Mouse (Mus musculus) CH12.LX (cell line): Measurements from ENCODE around the gene Ogfod3. TPM values are rescaled to one million over a fixed set of nuclear protein-coding genes. Genes with fewer than 3 reads are reported as not detected.

ENCODE experiments used
- DNase-seq: peaks from one replicate; pipeline ENCODE4 v3.0.0-alpha.2; 2013; ENCODE audit errors: extremely low read depth
- H3K27ac ChIP-seq: 2 replicates; pipeline ENCODE4 v1.5.1; 2012; ENCODE audit warnings: low read depth, mild to moderate bottlenecking, control low read depth, moderate library complexity; ENCODE audit not compliant: insufficient read depth
- H3K27me3 ChIP-seq: replicated peaks from 2 replicates; pipeline ENCODE3; 2012; ENCODE audit warnings: inconsistent platforms
- H3K36me3 ChIP-seq, 2 experiments: replicated peaks in 1 of 2; 2 replicates each; pipeline versions ENCODE3 to v1.6.1; 2012; ENCODE audit warnings: inconsistent platforms in 1 of 2, low read length in 1 of 2, mild to moderate bottlenecking in 1 of 2, mixed read lengths in 1 of 2, moderate library complexity in 1 of 2; ENCODE audit not compliant: control insufficient read depth in 1 of 2, insufficient read depth in 1 of 2
- H3K4me1 ChIP-seq, 2 experiments: 2 replicates each; pipeline ENCODE4 v1.6.1; 2012; ENCODE audit warnings: inconsistent platforms in 1 of 2, moderate library complexity in 1 of 2; ENCODE audit not compliant: insufficient read depth in 2 of 2, control insufficient read depth in 1 of 2
- H3K4me2 ChIP-seq: 2 replicates; pipeline ENCODE4 v1.6.1; 2012; ENCODE audit warnings: low read depth, mild to moderate bottlenecking, control low read depth; ENCODE audit not compliant: poor library complexity, insufficient read depth, severe bottlenecking
- H3K4me3 ChIP-seq, 3 experiments: fragments of 150-350 bp in 1 of 3; sonication (generic) in 1 of 3; replicated peaks in 1 of 3; 2 replicates each; pipeline versions ENCODE3 to v1.5.1; 2011 to 2012; ENCODE audit warnings: low read depth in 2 of 3, low read length in 2 of 3, mild to moderate bottlenecking in 2 of 3, moderate library complexity in 2 of 3, control low read depth in 1 of 3, improper control_type of control experiment in 1 of 3, inconsistent platforms in 1 of 3, mixed read lengths in 1 of 3; ENCODE audit not compliant: poor library complexity in 1 of 3
- H3K79me2 ChIP-seq: replicated peaks from 2 replicates; pipeline ENCODE4 v1.6.1; 2012; ENCODE audit warnings: mild to moderate bottlenecking, moderate library complexity; ENCODE audit not compliant: control insufficient read depth, poor library complexity, insufficient read depth, severe bottlenecking; ENCODE audit errors: extremely low read depth
- H3K9ac ChIP-seq: 2 replicates; pipeline ENCODE4 v1.6.1; 2012; ENCODE audit warnings: low read depth, mild to moderate bottlenecking, control low read depth, moderate library complexity; ENCODE audit not compliant: insufficient read depth
- H3K9me3 ChIP-seq: replicated peaks from 2 replicates; pipeline ENCODE3; 2012; ENCODE audit warnings: low read length, inconsistent platforms, mixed read lengths
- CHD1 ChIP-seq: IDR thresholded peaks from 2 replicates; pipeline ENCODE4 v1.6.1; 2012; ENCODE audit warnings: low read depth, low read length, improper control_type of control experiment, inconsistent platforms
- CHD2 ChIP-seq: IDR thresholded peaks from 2 replicates; pipeline ENCODE4 v1.6.1; 2011; ENCODE audit warnings: low read length, improper control_type of control experiment
- EP300 ChIP-seq: IDR thresholded peaks from 2 replicates; pipeline ENCODE4 v1.6.1; 2011; ENCODE audit warnings: low read length, improper control_type of control experiment
- HCFC1 ChIP-seq: IDR thresholded peaks from 2 replicates; pipeline ENCODE4 v1.6.1; 2012; ENCODE audit warnings: low read depth, mild to moderate bottlenecking, inconsistent platforms, low read length, improper control_type of control experiment
- IRF4 ChIP-seq: IDR thresholded peaks from 2 replicates; pipeline ENCODE4 v1.6.1; 2014; ENCODE audit warnings: low read depth, mild to moderate bottlenecking, inconsistent platforms, low read length, improper control_type of control experiment
- JUN ChIP-seq: IDR thresholded peaks from 2 replicates; pipeline ENCODE4 v1.6.1; 2011; ENCODE audit warnings: low read depth, mild to moderate bottlenecking, low read length, improper control_type of control experiment, moderate library complexity; ENCODE audit not compliant: insufficient read depth
- JUND ChIP-seq: conservative IDR thresholded peaks from 2 replicates; pipeline ENCODE4 v1.6.1; 2011; ENCODE audit warnings: low read depth, low read length, improper control_type of control experiment
- MAX ChIP-seq: IDR thresholded peaks from 2 replicates; pipeline ENCODE4 v1.6.1; 2011; ENCODE audit warnings: low read length, improper control_type of control experiment
- MXI1 ChIP-seq: IDR thresholded peaks from 2 replicates; pipeline ENCODE4 v1.6.1; 2011; ENCODE audit warnings: mild to moderate bottlenecking, low read depth, low read length, improper control_type of control experiment
- NRF1 ChIP-seq: IDR thresholded peaks from 2 replicates; pipeline ENCODE4 v1.6.1; 2014; ENCODE audit warnings: low read depth, mild to moderate bottlenecking, inconsistent platforms, low read length, improper control_type of control experiment, moderate library complexity
- TCF12 ChIP-seq: IDR thresholded peaks from 2 replicates; pipeline ENCODE4 v1.6.1; 2014; ENCODE audit warnings: low read depth, mild to moderate bottlenecking, inconsistent platforms, low read length, improper control_type of control experiment
- UBTF ChIP-seq: IDR thresholded peaks from 2 replicates; pipeline ENCODE4 v1.6.1; 2012; ENCODE audit warnings: low read depth, mild to moderate bottlenecking, inconsistent platforms, low read length, improper control_type of control experiment, moderate library complexity
- USF2 ChIP-seq: conservative IDR thresholded peaks from 2 replicates; pipeline ENCODE4 v1.6.1; 2011; ENCODE audit warnings: low read depth, low read length, improper control_type of control experiment
- ZC3H11A ChIP-seq: IDR thresholded peaks from 2 replicates; pipeline ENCODE4 v1.6.1; 2012; ENCODE audit warnings: low read depth, mild to moderate bottlenecking, inconsistent platforms, low read length, improper control_type of control experiment
- ZKSCAN1 ChIP-seq: IDR thresholded peaks from 2 replicates; pipeline ENCODE4 v1.6.1; 2012; ENCODE audit warnings: low read depth, inconsistent platforms, low read length, improper control_type of control experiment, borderline replicate concordance
- ZMIZ1 ChIP-seq: IDR thresholded peaks from 2 replicates; pipeline ENCODE4 v1.6.1; 2012; ENCODE audit warnings: low read depth, mild to moderate bottlenecking, inconsistent platforms, low read length, improper control_type of control experiment
- ZNF384 ChIP-seq: IDR thresholded peaks from 2 replicates; pipeline ENCODE4 v1.6.1; 2012; ENCODE audit warnings: low read depth, low read length, improper control_type of control experiment, inconsistent platforms
- dilution Hi-C: fragments of 300-500 bp; cut with MboI; formaldehyde crosslinking; loops from 2 replicates; pipeline ENCODE4 v1.14.3; 2020; ENCODE audit warnings: low sequenced_read_pairs; ENCODE audit not compliant: extremely low pct_unique_long_range_greater_than_20kb, extremely low pct_ligation_motif_present
- in situ Hi-C: fragments of 300-500 bp; cut with MboI; formaldehyde crosslinking; loops from 3 replicates; pipeline ENCODE4 v1.14.3; 2019; ENCODE audit warnings: low sequenced_read_pairs, low pct_ligation_motif_present, low pct_unique_long_range_greater_than_20kb, mixed read lengths
- polyA plus RNA-seq: library from polyadenylated mRNA; unstranded; fragments of >175 nt; gene quantifications from 2 replicates; pipeline ENCODE4 v1.2.1, GENCODE M21; 2012; ENCODE audit warnings: low read depth; ENCODE audit not compliant: insufficient read length
- total RNA-seq, 2 experiments: library from RNA; depleted of rRNA; stranded (reverse); fragments of 300-350 nt in 1 of 2; fragments of >200 nt in 1 of 2; gene quantifications; 2 replicates each; pipeline ENCODE4 v1.2.3; 2012 to 2014

Ogfod3 gene
- total and polyA plus RNA-seq, 3 experiments = 13.7 to 18.4 (median 16.4) TPM

DNA sequence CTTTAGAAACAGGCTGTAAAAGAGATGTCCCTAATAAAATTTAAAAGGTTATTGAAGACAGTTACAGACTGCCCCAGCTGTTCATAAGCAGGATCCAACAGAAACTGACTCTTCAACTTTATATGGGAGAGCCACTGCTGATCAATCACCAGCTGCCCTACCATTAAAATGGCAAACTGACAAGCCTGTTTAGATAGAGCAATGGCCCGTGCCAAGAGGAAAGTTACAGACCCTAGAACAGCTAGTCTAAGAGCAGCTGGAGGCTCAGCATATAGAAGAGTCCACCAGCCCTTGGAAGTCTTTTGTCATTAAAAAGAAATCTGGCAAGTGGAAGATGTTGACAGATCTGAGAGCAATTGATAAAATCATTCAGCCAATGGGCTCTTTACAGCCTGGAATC lies 69.9 kb downstream of the Ogfod3 start:
- H3K4me3 ChIP-seq = no peak overlapping the region
- H3K27ac ChIP-seq = no peak overlapping the region
- dilution Hi-C loops = no loop called here
- H3K79me2 ChIP-seq = no peaks in the 10 kb centered on the region
- H3K4me2 ChIP-seq = no peak overlapping the region
- in situ Hi-C loops = no loop called here
- H3K4me1 ChIP-seq = no peaks in the 10 kb centered on the region
- no peak overlapping the region for H3K9ac ChIP-seq
- no peak for DNase-seq
- peaks cover 21% of the 10 kb centered on the region for H3K27me3 ChIP-seq
- TF ChIP-seq EP300 (no peak), ZMIZ1 (no peak)
- TF ChIP-seq, all 38 proteins: peak for 0
- Histone ChIP-seq H3K9me3 (no peaks in the 10 kb centered on the region), H3K36me3 (no peaks in the 10 kb centered on the region)

DNA sequence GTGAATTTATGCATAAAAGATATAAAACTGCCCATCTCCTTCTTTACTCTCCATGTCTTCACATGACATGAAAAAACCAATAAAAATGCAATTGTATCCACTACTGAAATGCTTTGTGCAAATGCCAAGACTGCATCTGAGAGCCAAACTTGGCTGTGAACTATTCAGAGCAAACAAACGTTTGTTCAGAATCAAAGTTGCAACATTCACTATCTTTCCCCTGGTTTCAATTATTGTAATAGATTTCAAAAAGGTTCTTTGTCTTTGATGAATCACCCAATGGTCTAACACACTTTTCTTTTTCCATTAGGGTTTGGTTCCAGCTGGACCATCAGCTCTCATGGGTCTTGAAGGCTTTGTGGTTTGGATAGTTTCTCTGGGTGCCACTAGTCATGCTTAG lies 74.9 kb downstream of the Ogfod3 start:
- in situ Hi-C loops (no loop called here), dilution Hi-C loops (no loop called here)
- no peak overlapping the region for H3K4me3 ChIP-seq
- no peaks in the 10 kb centered on the region for H3K36me3 ChIP-seq
- H3K27ac ChIP-seq = no peak overlapping the region
- no peaks in the 10 kb centered on the region for H3K79me2 ChIP-seq
- H3K9me3 ChIP-seq = peaks cover 3% of the 10 kb centered on the region
- H3K27me3 ChIP-seq = peaks cover 12% of the 10 kb centered on the region
- DNase-seq = no peak
- H3K9ac ChIP-seq = no peak overlapping the region
- no peak overlapping the region for H3K4me2 ChIP-seq
- TF ChIP-seq JUND (no peak), JUN (no peak), USF2 (no peak), IRF4 (no peak), MXI1 (no peak), UBTF (no peak), CHD2 (no peak), NRF1 (no peak), CHD1 (no peak), ZNF384 (no peak), ZC3H11A (no peak), EP300 (no peak), HCFC1 (no peak), MAX (no peak), ZKSCAN1 (no peak), TCF12 (no peak)
- no peaks in the 10 kb centered on the region for H3K4me1 ChIP-seq

Other genes with a start within 250 kb of the Ogfod3 start
- 92.1 and 96.8 TPM in 2 replicates for gene Csnk1d, start 213.4 kb downstream of the Ogfod3 start, total RNA-seq (2012; rRNA removed)
- gene Csnk1d, start 213.4 kb downstream of the Ogfod3 start, total RNA-seq (2014; rRNA removed) = 77.7 and 77.8 TPM in 2 replicates
- 134 and 136 TPM in 2 replicates for gene Csnk1d, start 213.4 kb downstream of the Ogfod3 start, polyA plus RNA-seq
- gene Cd7, start 165.3 kb downstream of the Ogfod3 start, total RNA-seq (2012; rRNA removed) = 0.84 and 2.7 TPM in 2 replicates
- 0.51 and 0.82 TPM in 2 replicates for gene Cd7, start 165.3 kb downstream of the Ogfod3 start, total RNA-seq (2014; rRNA removed)
- 0.67 and 1.0 TPM in 2 replicates for gene Cd7, start 165.3 kb downstream of the Ogfod3 start, polyA plus RNA-seq
- gene Sectm1b, start 141.1 kb downstream of the Ogfod3 start, total RNA-seq (2012; rRNA removed) = not detected in 2 replicates
- not detected in 2 replicates for gene Sectm1b, start 141.1 kb downstream of the Ogfod3 start, total RNA-seq (2014; rRNA removed)
- gene Sectm1b, start 141.1 kb downstream of the Ogfod3 start, polyA plus RNA-seq = not detected in 2 replicates
- 0.08 TPM in 1 of 2 replicates, not detected in the other for gene Sectm1a, start 123.5 kb downstream of the Ogfod3 start, total RNA-seq (2012; rRNA removed)
- not detected in 2 replicates for gene Sectm1a, start 123.5 kb downstream of the Ogfod3 start, total RNA-seq (2014; rRNA removed)
- not detected in 2 replicates for gene Sectm1a, start 123.5 kb downstream of the Ogfod3 start, polyA plus RNA-seq
- 0.64 and 0.92 TPM in 2 replicates for gene Tex19.2, start 86.0 kb downstream of the Ogfod3 start, total RNA-seq (2012; rRNA removed)
- 1.4 and 1.5 TPM in 2 replicates for gene Tex19.2, start 86.0 kb downstream of the Ogfod3 start, total RNA-seq (2014; rRNA removed)
- 2.3 and 2.4 TPM in 2 replicates for gene Tex19.2, start 86.0 kb downstream of the Ogfod3 start, polyA plus RNA-seq
- gene Tex19.1, start 58.6 kb downstream of the Ogfod3 start, total RNA-seq (2012; rRNA removed) = 0.21 TPM in 1 of 2 replicates, not detected in the other
- gene Tex19.1, start 58.6 kb downstream of the Ogfod3 start, total RNA-seq (2014; rRNA removed) = 0.51 and 0.95 TPM in 2 replicates
- gene Tex19.1, start 58.6 kb downstream of the Ogfod3 start, polyA plus RNA-seq = 0.35 and 0.57 TPM in 2 replicates
- not detected in 2 replicates for gene Uts2r, start 44.4 kb downstream of the Ogfod3 start, total RNA-seq (2012; rRNA removed)
- gene Uts2r, start 44.4 kb downstream of the Ogfod3 start, total RNA-seq (2014; rRNA removed) = not detected in 2 replicates
- not detected in 2 replicates for gene Uts2r, start 44.4 kb downstream of the Ogfod3 start, polyA plus RNA-seq
- 9.1 and 10.6 TPM in 2 replicates for gene Hexdc, start 278 bp downstream of the Ogfod3 start, total RNA-seq (2012; rRNA removed)
- 10.5 and 11.6 TPM in 2 replicates for gene Hexdc, start 278 bp downstream of the Ogfod3 start, total RNA-seq (2014; rRNA removed)
- gene Hexdc, start 278 bp downstream of the Ogfod3 start, polyA plus RNA-seq = 8.8 and 12.0 TPM in 2 replicates
- 50.0 and 51.6 TPM in 2 replicates for gene Cybc1, start 24.6 kb upstream of the Ogfod3 start, total RNA-seq (2012; rRNA removed)
- 60.3 and 60.9 TPM in 2 replicates for gene Cybc1, start 24.6 kb upstream of the Ogfod3 start, total RNA-seq (2014; rRNA removed)
- gene Cybc1, start 24.6 kb upstream of the Ogfod3 start, polyA plus RNA-seq = 52.9 and 57.4 TPM in 2 replicates
- 15.6 and 26.2 TPM in 2 replicates for gene Narf, start 32.5 kb upstream of the Ogfod3 start, total RNA-seq (2012; rRNA removed)
- gene Narf, start 32.5 kb upstream of the Ogfod3 start, total RNA-seq (2014; rRNA removed) = 29.9 and 32.1 TPM in 2 replicates
- gene Narf, start 32.5 kb upstream of the Ogfod3 start, polyA plus RNA-seq = 11.7 and 12.3 TPM in 2 replicates
- 42.6 and 44.3 TPM in 2 replicates for gene Foxk2, start 55.3 kb upstream of the Ogfod3 start, total RNA-seq (2012; rRNA removed)
- gene Foxk2, start 55.3 kb upstream of the Ogfod3 start, total RNA-seq (2014; rRNA removed) = 25.0 and 26.9 TPM in 2 replicates
- gene Foxk2, start 55.3 kb upstream of the Ogfod3 start, polyA plus RNA-seq = 32.4 and 41.2 TPM in 2 replicates
- gene Wdr45b, start 149.7 kb upstream of the Ogfod3 start, total RNA-seq (2012; rRNA removed) = 27.0 and 32.1 TPM in 2 replicates
- 49.9 and 53.0 TPM in 2 replicates for gene Wdr45b, start 149.7 kb upstream of the Ogfod3 start, total RNA-seq (2014; rRNA removed)
- 43.3 and 47.5 TPM in 2 replicates for gene Wdr45b, start 149.7 kb upstream of the Ogfod3 start, polyA plus RNA-seq
- gene Rab40b, start 183.5 kb upstream of the Ogfod3 start, total RNA-seq (2012; rRNA removed) = not detected in 2 replicates
- gene Rab40b, start 183.5 kb upstream of the Ogfod3 start, total RNA-seq (2014; rRNA removed) = not detected in 2 replicates
- not detected in 2 replicates for gene Rab40b, start 183.5 kb upstream of the Ogfod3 start, polyA plus RNA-seq
- gene Fn3krp, start 216.7 kb upstream of the Ogfod3 start, total RNA-seq (2012; rRNA removed) = 9.8 and 11.2 TPM in 2 replicates
- 9.7 and 11.2 TPM in 2 replicates for gene Fn3krp, start 216.7 kb upstream of the Ogfod3 start, total RNA-seq (2014; rRNA removed)
- 3.6 and 3.8 TPM in 2 replicates for gene Fn3krp, start 216.7 kb upstream of the Ogfod3 start, polyA plus RNA-seq
- gene Fn3k, start 230.2 kb upstream of the Ogfod3 start, total RNA-seq (2012; rRNA removed) = 0.04 TPM in 1 of 2 replicates, not detected in the other
- gene Fn3k, start 230.2 kb upstream of the Ogfod3 start, total RNA-seq (2014; rRNA removed) = not detected in 2 replicates
- not detected in 2 replicates for gene Fn3k, start 230.2 kb upstream of the Ogfod3 start, polyA plus RNA-seq
- gene Tbcd, start 247.2 kb upstream of the Ogfod3 start, total RNA-seq (2012; rRNA removed) = 85.6 and 86.7 TPM in 2 replicates
- 57.7 and 62.1 TPM in 2 replicates for gene Tbcd, start 247.2 kb upstream of the Ogfod3 start, total RNA-seq (2014; rRNA removed)
- 70.4 and 73.3 TPM in 2 replicates for gene Tbcd, start 247.2 kb upstream of the Ogfod3 start, polyA plus RNA-seq